Comparison of ENCODE assay signal across 8 mouse cellular contexts in genomic region chr12:13214345-13215278, GRCm38 (mm10). TPM values are rescaled to one million over a fixed set of nuclear protein-coding genes. Genes with fewer than 3 reads are reported as not detected.
DNase-seq lines count a peak whose midpoint lies in the region; ATAC-seq and TF ChIP-seq lines count a peak whose summit lies in the region.

No protein-coding gene starts in this region.

- H3K9me3 ChIP-seq in heart, embryonic 11.5 days (replicated peaks; ENCODE audit: control insufficient read depth, low read length), result no peaks in the 10 kb centered on the region
- no peaks in the 10 kb centered on the region for H3K9me3 ChIP-seq in kidney, embryonic 16.5 days (ENCODE audit: low read length)
- no peaks in the 10 kb centered on the region for H3K9me3 ChIP-seq in stomach, embryonic 15.5 days

- H3K79me3 ChIP-seq in C2C12 (ENCODE audit: low read depth), result no peaks in the 10 kb centered on the region

- WGBS in heart, embryonic 11.5 days (ENCODE audit: insufficient replicate concordance), result 34% methylated on average over 11 of the region's 11 CpGs
- WGBS in kidney, embryonic 16.5 days, result 30% methylated on average over 11 of the region's 11 CpGs
- WGBS in liver, adult 2 months, result 60% methylated on average over 11 of the region's 11 CpGs
- 33% methylated on average over 11 of the region's 11 CpGs for WGBS in stomach, embryonic 15.5 days

- TF ChIP-seq POLR2A in bone marrow macrophage, adult 2 months (IDR thresholded peaks at IDR 0.05; ENCODE audit: borderline replicate concordance, low read depth, low read length), result no peak
- no peak for TF ChIP-seq POLR2A in embryonic fibroblast, embryonic 13.5 days (IDR thresholded peaks at IDR 0.05; ENCODE audit: low read depth, low read length)
- no peak for TF ChIP-seq POLR2A in liver, adult 2 months (IDR thresholded peaks at IDR 0.05; ENCODE audit: extremely low read depth, insufficient read depth, low read length)

- DNase-seq in liver, adult 2 months (ENCODE audit: extremely low read depth, low read depth, low spot score), result peak; percentile 51
- DNase-seq in neural tube, embryonic 10.5 days (ENCODE audit: extremely low spot score, low spot score), result peak; percentile 86

- H3K36me3 ChIP-seq in C2C12 (ENCODE audit: control insufficient read depth, insufficient read depth), result peaks cover 17% of the 10 kb centered on the region
- H3K36me3 ChIP-seq in heart, embryonic 11.5 days (ENCODE audit: control insufficient read depth, insufficient read depth, low read length), result peaks cover 12% of the 10 kb centered on the region
- peaks cover 11% of the 10 kb centered on the region for H3K36me3 ChIP-seq in kidney, embryonic 16.5 days (ENCODE audit: insufficient read depth, low read length)
- H3K36me3 ChIP-seq in liver, adult 2 months (ENCODE audit: control insufficient read depth, insufficient read depth, low read length), result peaks cover 5% of the 10 kb centered on the region
- no peaks in the 10 kb centered on the region for H3K36me3 ChIP-seq in stomach, embryonic 15.5 days

- no peaks in the 10 kb centered on the region for H3K79me2 ChIP-seq in C2C12 (ENCODE audit: control insufficient read depth, insufficient read depth)
- H3K79me2 ChIP-seq in liver, adult 2 months (ENCODE audit: control insufficient read depth, insufficient read depth, low read length), result no peaks in the 10 kb centered on the region

- no peak overlapping the region for H3K27ac ChIP-seq in bone marrow macrophage, adult 2 months (ENCODE audit: insufficient read depth, low read depth, low read length)
- H3K27ac ChIP-seq in embryonic fibroblast, embryonic 13.5 days (ENCODE audit: insufficient read depth, low read length), result no peak overlapping the region
- H3K27ac ChIP-seq in heart, embryonic 11.5 days (ENCODE audit: low read depth, low read length), result no peak overlapping the region
- no peak overlapping the region for H3K27ac ChIP-seq in kidney, embryonic 16.5 days (ENCODE audit: low read length)
- no peak overlapping the region for H3K27ac ChIP-seq in liver, adult 2 months (replicated peaks; ENCODE audit: insufficient read depth, low read depth, low read length)
- H3K27ac ChIP-seq in stomach, embryonic 15.5 days, result no peak overlapping the region

- ATAC-seq in heart, embryonic 11.5 days (replicated peaks; ENCODE audit: insufficient number of reproducible peaks, low FRiP score, low TSS enrichment), result 0 out of 2 replicates have a peak, but pooled peaks have one; percentile 65
- peak; percentile 61; the same call in 1 of the 2 replicates for ATAC-seq in kidney, embryonic 16.5 days (ENCODE audit: low FRiP score, low TSS enrichment)
- peak; percentile 57; the same call in 1 of the 2 replicates for ATAC-seq in stomach, embryonic 15.5 days (ENCODE audit: insufficient read depth, low FRiP score, low read depth)

- H3K4me1 ChIP-seq in bone marrow macrophage, adult 2 months (ENCODE audit: control insufficient read depth, insufficient read depth, low read length), result peaks cover 12% of the 10 kb centered on the region
- H3K4me1 ChIP-seq in embryonic fibroblast, embryonic 13.5 days (ENCODE audit: control insufficient read depth, insufficient read depth, low read length), result peaks cover 10% of the 10 kb centered on the region; the same call in 1 of the 2 replicates
- H3K4me1 ChIP-seq in heart, embryonic 11.5 days (ENCODE audit: control insufficient read depth, insufficient read depth, low read length), result peaks cover 25% of the 10 kb centered on the region
- peaks cover 32% of the 10 kb centered on the region for H3K4me1 ChIP-seq in kidney, embryonic 16.5 days (ENCODE audit: insufficient read depth, low read length)
- peaks cover 15% of the 10 kb centered on the region for H3K4me1 ChIP-seq in liver, adult 2 months (ENCODE audit: control insufficient read depth, insufficient read depth, low read length)
- H3K4me1 ChIP-seq in stomach, embryonic 15.5 days, result peaks cover 8% of the 10 kb centered on the region; the same call in 1 of the 2 replicates

- no peak overlapping the region for H3K4me3 ChIP-seq in C2C12 (ENCODE audit: insufficient read depth, poor library complexity, severe bottlenecking)
- no peak overlapping the region for H3K4me3 ChIP-seq in bone marrow macrophage, adult 2 months (ENCODE audit: insufficient read depth, low read length)
- H3K4me3 ChIP-seq in embryonic fibroblast, embryonic 13.5 days (ENCODE audit: insufficient read depth, low read length), result no peak overlapping the region
- H3K4me3 ChIP-seq in heart, embryonic 11.5 days (ENCODE audit: low read depth, low read length), result no peak overlapping the region
- H3K4me3 ChIP-seq in kidney, embryonic 16.5 days (ENCODE audit: low read length), result no peak overlapping the region
- no peak overlapping the region; the same call in 1 of the 2 replicates for H3K4me3 ChIP-seq in liver, adult 2 months (ENCODE audit: insufficient read depth, low read depth, low read length)
- no peak overlapping the region for H3K4me3 ChIP-seq in stomach, embryonic 15.5 days (replicated peaks)

- TF ChIP-seq CTCF in C2C12 (IDR thresholded peaks at IDR 0.05; ENCODE audit: control insufficient read depth, insufficient read depth, insufficient read length), result peak; percentile 87
- TF ChIP-seq CTCF in bone marrow macrophage, adult 2 months (IDR thresholded peaks at IDR 0.05; ENCODE audit: low read depth, low read length), result peak; percentile 75
- peak; percentile 91 for TF ChIP-seq CTCF in embryonic fibroblast, embryonic 13.5 days (IDR thresholded peaks at IDR 0.05; ENCODE audit: borderline replicate concordance, insufficient read depth, low read length)
- TF ChIP-seq CTCF in liver, adult 2 months (IDR thresholded peaks at IDR 0.05; ENCODE audit: low read depth, low read length), result peak; percentile 85

- H3K9ac ChIP-seq in heart, embryonic 11.5 days (ENCODE audit: low read depth, low read length), result no peak overlapping the region
- no peak overlapping the region for H3K9ac ChIP-seq in kidney, embryonic 16.5 days (replicated peaks; ENCODE audit: low read length)
- H3K9ac ChIP-seq in liver, adult 2 months (ENCODE audit: low read depth, low read length), result no peak overlapping the region
- no peak overlapping the region for H3K9ac ChIP-seq in stomach, embryonic 15.5 days

- H3K4me2 ChIP-seq in heart, embryonic 11.5 days, result no peak overlapping the region
- no peak overlapping the region for H3K4me2 ChIP-seq in kidney, embryonic 16.5 days (replicated peaks; ENCODE audit: low read depth, low read length)
- no peak overlapping the region for H3K4me2 ChIP-seq in stomach, embryonic 15.5 days

- H3K27me3 ChIP-seq in C2C12 (ENCODE audit: control insufficient read depth, insufficient read depth, insufficient read length), result no peaks in the 10 kb centered on the region
- H3K27me3 ChIP-seq in heart, embryonic 11.5 days (ENCODE audit: control insufficient read depth, insufficient read depth, low read length), result no peaks in the 10 kb centered on the region
- no peaks in the 10 kb centered on the region for H3K27me3 ChIP-seq in kidney, embryonic 16.5 days (ENCODE audit: insufficient read depth, low read length)
- H3K27me3 ChIP-seq in liver, adult 2 months (ENCODE audit: control insufficient read depth, insufficient read depth, low read length), result no peaks in the 10 kb centered on the region
- H3K27me3 ChIP-seq in stomach, embryonic 15.5 days (replicated peaks), result no peaks in the 10 kb centered on the region

- no peak overlapping the region for H3ac ChIP-seq in C2C12 (ENCODE audit: control insufficient read depth, insufficient read length, low read depth)

TF ChIP-seq in C2C12, 6 proteins besides CTCF, POLR2A, EP300 and RAD21:
- TF ChIP-seq MAX (IDR thresholded peaks at IDR 0.05) (peak; percentile 73), USF1 (IDR thresholded peaks at IDR 0.05; ENCODE audit: low read depth) (no peak)

RNA-seq across cellular contexts. Expression of gene Ddx1, which starts 34.4 kb away (rescaled TPM):
- 43.0 TPM for polyA plus RNA-seq in C2C12 (2012; fragmentation: generic; extraction: Trizol)
- 33.9 and 39.6 TPM in 2 replicates for polyA plus RNA-seq in bone marrow macrophage, adult 2 months (2012; ENCODE audit: insufficient read depth, insufficient read length, missing spikeins)
- 183 and 195 TPM in 2 replicates for polyA plus RNA-seq in embryonic fibroblast, embryonic 13.5 days (2011; ENCODE audit: insufficient read length, low read depth, missing spikeins)
- polyA plus RNA-seq in heart, embryonic 11.5 days (2014; fragmentation: Nextera tagmentation; extraction: Ambion mirVana), result 113 and 140 TPM in 2 replicates
- 151 and 156 TPM in 2 replicates for polyA plus RNA-seq in kidney, embryonic 16.5 days (2015; fragmentation: Nextera tagmentation; extraction: Ambion mirVana)
- 34.8 and 50.5 TPM in 2 replicates for total RNA-seq in liver, adult 2 months (2014; rRNA removed)
- 5.4 and 5.7 TPM in 2 replicates for polyA plus RNA-seq in liver, adult 2 months (2012; rRNA removed)
- 110 and 130 TPM in 2 replicates for polyA plus RNA-seq in stomach, embryonic 15.5 days (2015; fragmentation: Nextera tagmentation; extraction: Ambion mirVana)

RNA-seq across cellular contexts. Expression of gene Nbas, which starts 54.3 kb away (rescaled TPM):
- 10.5 TPM for polyA plus RNA-seq in C2C12 (2012; fragmentation: generic; extraction: Trizol)
- 5.4 and 7.3 TPM in 2 replicates for polyA plus RNA-seq in bone marrow macrophage, adult 2 months (2012; ENCODE audit: insufficient read depth, insufficient read length, missing spikeins)
- polyA plus RNA-seq in embryonic fibroblast, embryonic 13.5 days (2011; ENCODE audit: insufficient read length, low read depth, missing spikeins), result 24.5 and 27.7 TPM in 2 replicates
- polyA plus RNA-seq in heart, embryonic 11.5 days (2014; fragmentation: Nextera tagmentation; extraction: Ambion mirVana), result 11.4 and 11.8 TPM in 2 replicates
- polyA plus RNA-seq in kidney, embryonic 16.5 days (2015; fragmentation: Nextera tagmentation; extraction: Ambion mirVana), result 12.9 and 14.7 TPM in 2 replicates
- total RNA-seq in liver, adult 2 months (2014; rRNA removed), result 21.8 and 24.9 TPM in 2 replicates
- polyA plus RNA-seq in liver, adult 2 months (2012; rRNA removed), result 8.7 and 10.7 TPM in 2 replicates
- polyA plus RNA-seq in stomach, embryonic 15.5 days (2015; fragmentation: Nextera tagmentation; extraction: Ambion mirVana), result 18.0 and 18.6 TPM in 2 replicates
